Mouse (Mus musculus) thymus, adult 2 months (tissue): ENCODE data around the gene Kif13a.

ENCODE experiments used
- CTCF ChIP-seq: fragments of 200-500 bp; IDR thresholded peaks from 2 replicates; pipeline ENCODE4 v1.5.1; 2012; ENCODE audit warnings: mild to moderate bottlenecking, control low read depth, low read length, moderate library complexity, borderline replicate concordance; ENCODE audit not compliant: control insufficient read depth, poor library complexity, insufficient read depth; ENCODE audit errors: extremely low read depth
- POLR2A ChIP-seq: fragments of 200-500 bp; IDR thresholded peaks from 2 replicates; pipeline ENCODE4 v1.6.1; 2012; ENCODE audit warnings: mild to moderate bottlenecking, low read length, control low read depth, moderate library complexity; ENCODE audit not compliant: control insufficient read depth, poor library complexity, insufficient read depth; ENCODE audit errors: extremely low read depth

- TF ChIP-seq CTCF (no peak), POLR2A (no peak)
Observed at GRCm38 (mm10) chr13:46844561-46845235, 85.0 kb downstream of the Kif13a start.
